In genomic region chr1:137653495-137653894, GRCm38 (mm10) we compare ENCODE assay signal across 11 mouse cellular contexts.
DNase-seq lines count a peak whose midpoint lies in the region; ATAC-seq lines count a peak whose summit lies in the region.
"Had no signal": no experiment of that assay in that cellular context is flagged by ENCODE, and none has a peak within 500 bp of the region (broad histone marks: within the 10 kb centered on the region; RNA-seq: fewer than 3 reads in every experiment).

No protein-coding gene starts in this region.

- H3K9me3 ChIP-seq in forebrain, embryonic 13.5 days (replicated peaks), result no peaks in the 10 kb centered on the region
- no peaks in the 10 kb centered on the region for H3K9me3 ChIP-seq in limb, embryonic 15.5 days
- H3K9me3 ChIP-seq: hindbrain, embryonic 10.5 days; midbrain, embryonic 12.5 days; stomach, embryonic 15.5 days had no signal

- no peaks in the 10 kb centered on the region for H3K27me3 ChIP-seq in forebrain, embryonic 13.5 days
- no peaks in the 10 kb centered on the region for H3K27me3 ChIP-seq in limb, embryonic 15.5 days
- H3K27me3 ChIP-seq: midbrain, embryonic 12.5 days; stomach, embryonic 15.5 days had no signal

- H3K9ac ChIP-seq in forebrain, embryonic 13.5 days, result no peak overlapping the region
- no peak overlapping the region for H3K9ac ChIP-seq in limb, embryonic 15.5 days
- H3K9ac ChIP-seq: midbrain, embryonic 12.5 days; stomach, embryonic 15.5 days had no signal

- peak; percentile 17 to 41 for DNase-seq in heart, adult 9 months (ENCODE audit: low spot score in 2 of 2)
- no peak for DNase-seq in heart, postnatal 36 days
- peak; percentile 22 for DNase-seq in heart, postnatal 4 days
- no peak for DNase-seq in right cerebral cortex, adult 18-20 months
- no peak for DNase-seq in layer of hippocampus, adult 8-10 months (ENCODE audit: low spot score in 2 of 2)
- no peak for DNase-seq in adipocyte (ENCODE audit: low spot score)

- peak overlapping the region; percentile 12; the same call in 1 of the 2 replicates for H3K4me2 ChIP-seq in forebrain, embryonic 13.5 days
- H3K4me2 ChIP-seq in limb, embryonic 15.5 days, result no peak overlapping the region
- H3K4me2 ChIP-seq: midbrain, embryonic 12.5 days; stomach, embryonic 15.5 days had no signal

- H3K27ac ChIP-seq in forebrain, embryonic 13.5 days, result peak overlapping the region; percentile 40; the same call in 1 of the 2 replicates
- H3K27ac ChIP-seq in limb, embryonic 15.5 days, result peak overlapping the region; percentile 29; the same call in 1 of the 2 replicates
- H3K27ac ChIP-seq: hindbrain, embryonic 10.5 days; midbrain, embryonic 12.5 days; stomach, embryonic 15.5 days had no signal

- no peak overlapping the region for H3K4me3 ChIP-seq in forebrain, embryonic 13.5 days
- no peak overlapping the region for H3K4me3 ChIP-seq in limb, embryonic 15.5 days
- H3K4me3 ChIP-seq: hindbrain, embryonic 10.5 days; midbrain, embryonic 12.5 days; stomach, embryonic 15.5 days had no signal

- intact Hi-C loops in heart, postnatal 36 days (cut with DNase I), result no loop called here

- no peaks in the 10 kb centered on the region for H3K36me3 ChIP-seq in forebrain, embryonic 13.5 days (ENCODE audit: poor library complexity, severe bottlenecking)
- H3K36me3 ChIP-seq in limb, embryonic 15.5 days, result no peaks in the 10 kb centered on the region
- H3K36me3 ChIP-seq: hindbrain, embryonic 10.5 days; midbrain, embryonic 12.5 days; stomach, embryonic 15.5 days had no signal

- H3K4me1 ChIP-seq in forebrain, embryonic 13.5 days, result peaks cover 23% of the 10 kb centered on the region
- peaks cover 11% of the 10 kb centered on the region for H3K4me1 ChIP-seq in limb, embryonic 15.5 days
- H3K4me1 ChIP-seq: stomach, embryonic 15.5 days had no signal

- ATAC-seq in forebrain, embryonic 13.5 days, result no peak
- no peak for ATAC-seq in limb, embryonic 15.5 days (ENCODE audit: insufficient number of reproducible peaks, low FRiP score, low TSS enrichment, low read depth)

- 60% methylated on average over 5 of the region's 5 CpGs for WGBS in forebrain, embryonic 13.5 days
- 49% methylated on average over 5 of the region's 5 CpGs for WGBS in limb, embryonic 15.5 days

Comparison
In these comparisons a context has a peak if more than half of its experiments do, and no peak if none do; other contexts are left out.
1. DNase-seq: peak in heart, adult 9 months (2 of 2) and heart, postnatal 4 days (single experiment); none in heart, postnatal 36 days (0 of 2), right cerebral cortex, adult 18-20 months (single experiment), layer of hippocampus, adult 8-10 months (0 of 2) and adipocyte (single experiment).